Mouse (Mus musculus) layer of hippocampus, postnatal 14 days (tissue): Measurements from ENCODE around the gene Csf2rb2. TPM values are rescaled to one million over a fixed set of nuclear protein-coding genes. Genes with fewer than 3 reads are reported as not detected.
"Not testable (repeated sequence)": the region's sequence is repeated elsewhere in the genome, so short reads cannot be mapped to it uniquely, and the experiment has no call there.

Source experiments
- DNase-seq, 2 experiments: peaks; one replicate each; pipeline ENCODE4 v3.0.0; 2021 to 2022; ENCODE audit warnings: low spot score in 2 of 2, mixed read lengths in 1 of 2
- long read RNA-seq, 2 experiments: library from polyadenylated mRNA; stranded (forward); transcript quantifications; one replicate each; pipeline ENCODE4 v2.0.0; 2021
- total RNA-seq, 2 experiments: library from RNA; stranded (reverse); gene quantifications; 2 replicates each; pipeline ENCODE4 v1.2.3; 2021

The Csf2rb2 gene
- total RNA-seq: 1 to 10 TPM; 2.3 to 2.7 TPM
- long read RNA-seq, experiment 1, partial matches to known transcripts: 0 of 1 reads
- long read RNA-seq, experiment 1, other reads (novel, unspliced or antisense): 1 of 1 reads
- long read RNA-seq, experiment 2: 0 reads

GRCm38 (mm10) chr15:78305341-78305933 lies at the start of gene Csf2rb2:
Gene Csf2rb2 (minus strand): TSS chr15:78305721.
- peak in 1 of 2 experiments; percentile 9 for DNase-seq

DNA sequence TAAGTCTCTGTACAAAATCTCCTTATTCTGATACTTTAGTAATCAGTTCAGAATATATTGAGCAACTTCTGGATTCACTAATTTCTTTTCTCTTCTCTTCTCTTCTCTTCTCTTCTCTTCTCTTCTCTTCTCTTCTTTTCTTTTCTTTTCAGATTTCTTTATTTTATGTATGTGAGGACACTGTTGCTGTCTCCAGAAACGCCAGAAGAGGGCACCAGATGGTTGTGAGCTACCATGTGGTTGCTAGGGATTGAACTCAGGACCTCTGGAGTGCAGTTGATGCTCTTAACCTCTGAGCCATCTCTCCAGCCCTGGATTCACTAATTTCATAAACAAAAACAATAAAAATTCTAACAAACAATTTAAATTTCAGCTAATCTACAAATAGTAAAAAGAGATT lies 49.4 kb upstream of the Csf2rb2 start:
- DNase-seq: peak; percentile 42 to 66

DNA sequence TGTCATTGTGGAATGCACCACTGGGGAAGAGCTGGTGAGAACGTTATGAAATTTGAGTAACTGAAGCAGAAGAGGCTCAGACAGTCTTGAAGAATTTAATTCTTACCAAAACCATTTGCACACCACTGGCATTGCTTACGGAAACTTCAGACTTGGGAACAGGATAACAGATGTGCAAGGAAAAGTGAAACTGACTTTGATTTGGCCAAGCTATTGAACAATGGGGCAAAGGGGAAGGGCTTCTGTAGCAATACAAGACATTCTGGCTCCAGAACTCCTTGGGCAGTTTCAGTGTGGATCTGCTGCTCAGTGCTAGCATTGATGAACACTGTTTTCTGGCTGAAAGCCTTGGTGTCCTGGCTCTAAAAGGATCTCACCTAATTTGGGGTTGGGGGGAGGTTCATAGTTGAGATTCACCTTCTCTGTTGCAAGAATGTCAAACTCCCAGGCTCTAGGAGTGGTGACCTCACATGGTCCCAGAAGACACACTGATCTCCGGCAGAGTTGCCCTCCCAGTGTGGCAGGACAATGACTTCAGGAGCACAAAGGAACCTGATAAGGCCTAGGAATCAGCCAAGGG lies 46.2 kb upstream of the Csf2rb2 start:
- no peak for DNase-seq

DNA sequence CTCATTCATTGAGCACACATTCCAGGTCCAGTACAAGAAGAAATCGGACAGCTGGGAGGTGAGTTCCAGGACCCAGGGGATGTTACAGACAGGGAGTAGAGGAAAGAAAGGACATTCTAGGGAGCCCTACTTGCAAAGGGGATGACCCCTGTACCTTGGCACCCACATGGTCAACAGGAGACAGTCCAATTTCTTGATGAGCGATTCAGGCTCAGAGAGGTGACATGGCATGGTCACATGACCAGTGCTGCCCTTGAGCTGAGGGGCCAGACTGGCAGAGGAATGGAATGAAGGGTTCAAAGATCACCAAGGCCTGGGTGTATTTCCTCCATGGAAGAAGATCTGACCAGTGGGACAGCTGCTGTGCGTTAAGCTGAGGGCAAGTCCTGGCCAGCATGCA lies 39.0 kb upstream of the Csf2rb2 start:
- no peak for DNase-seq

DNA sequence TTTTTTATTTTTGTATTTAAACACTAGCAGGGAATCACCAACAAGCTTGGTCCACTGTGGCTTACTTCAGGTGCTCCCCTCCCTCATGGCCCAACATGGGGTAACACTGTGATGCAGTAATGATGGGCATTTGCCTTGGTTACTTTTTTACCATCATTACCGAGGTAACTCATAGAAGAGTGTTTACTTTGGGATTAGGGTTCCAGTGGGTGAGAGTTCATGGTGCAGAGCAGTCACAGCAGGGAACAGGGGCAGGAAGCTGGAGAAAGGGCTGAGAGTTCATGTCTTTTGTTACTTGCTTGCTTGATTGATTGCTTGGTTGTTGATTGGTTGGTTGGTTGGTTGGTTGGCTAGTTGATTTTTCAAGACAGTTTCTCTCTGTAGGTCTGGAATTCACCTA lies 38.2 kb upstream of the Csf2rb2 start:
- no peak for DNase-seq

- DNase-seq: not testable (repeated sequence)
Observed at GRCm38 (mm10) chr15:78340919-78341318, 35.4 kb upstream of the Csf2rb2 start.

DNA sequence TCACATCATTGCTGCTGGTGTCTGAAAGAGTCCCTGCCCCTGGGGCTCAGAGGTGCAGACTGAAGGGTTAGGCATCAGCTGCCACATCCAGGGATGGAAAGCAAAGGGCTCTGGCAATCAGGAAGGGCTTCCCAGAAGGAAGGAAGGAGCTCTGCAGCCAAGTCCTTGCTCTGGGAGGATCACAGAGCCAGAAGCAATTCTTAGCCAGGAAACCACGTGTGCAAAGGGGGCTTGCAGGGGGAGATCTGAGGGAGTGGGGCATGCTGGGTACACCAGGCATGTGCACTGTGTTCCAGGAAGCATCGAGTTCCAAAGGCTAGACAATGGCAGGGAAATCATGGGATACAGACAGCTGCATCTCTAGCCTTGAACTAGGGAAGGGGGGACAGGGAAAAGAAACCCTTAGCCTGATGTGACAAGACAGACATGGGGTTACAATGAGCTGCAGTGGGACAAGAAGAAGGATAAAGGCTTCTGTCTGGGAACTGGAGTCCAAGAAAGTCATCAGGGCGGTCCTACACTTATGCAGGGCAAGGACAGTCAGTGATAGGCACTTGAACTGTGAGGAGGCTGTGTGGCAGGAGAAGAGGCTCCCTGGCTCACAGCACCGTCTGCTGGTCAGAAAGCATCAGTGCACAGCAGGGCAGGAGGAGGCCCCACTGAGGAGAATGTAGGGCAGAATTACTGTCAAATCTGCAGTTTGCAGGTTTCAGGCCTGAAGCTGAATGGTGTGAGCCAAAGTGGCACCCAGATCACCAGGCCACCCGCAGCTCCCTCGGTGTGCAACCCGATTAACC lies 34.3 kb upstream of the Csf2rb2 start:
- peak; percentile 56 to 67 for DNase-seq

- DNase-seq: no peak
Observed at GRCm38 (mm10) chr15:78334380-78334779, 28.9 kb upstream of the Csf2rb2 start.

DNA sequence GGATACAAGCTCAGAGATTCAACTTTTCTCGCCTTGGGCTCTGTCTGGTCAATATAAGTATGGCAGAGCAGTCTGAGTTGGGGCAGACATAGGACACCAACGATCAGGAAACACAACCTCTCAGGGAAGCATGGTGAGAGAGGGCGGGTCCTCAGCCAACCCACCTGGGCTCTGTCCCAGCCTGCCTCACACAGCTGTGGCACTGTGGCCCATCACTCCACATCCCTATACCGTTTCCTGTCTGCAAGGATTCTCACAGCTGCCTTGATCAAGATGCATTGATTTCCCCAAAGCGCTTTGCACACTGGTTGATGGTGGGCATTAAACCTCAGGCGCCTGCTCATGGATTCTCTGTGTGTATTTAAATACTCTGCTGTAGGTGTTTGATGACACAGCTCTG lies 27.5 kb upstream of the Csf2rb2 start:
- no peak for DNase-seq

DNA sequence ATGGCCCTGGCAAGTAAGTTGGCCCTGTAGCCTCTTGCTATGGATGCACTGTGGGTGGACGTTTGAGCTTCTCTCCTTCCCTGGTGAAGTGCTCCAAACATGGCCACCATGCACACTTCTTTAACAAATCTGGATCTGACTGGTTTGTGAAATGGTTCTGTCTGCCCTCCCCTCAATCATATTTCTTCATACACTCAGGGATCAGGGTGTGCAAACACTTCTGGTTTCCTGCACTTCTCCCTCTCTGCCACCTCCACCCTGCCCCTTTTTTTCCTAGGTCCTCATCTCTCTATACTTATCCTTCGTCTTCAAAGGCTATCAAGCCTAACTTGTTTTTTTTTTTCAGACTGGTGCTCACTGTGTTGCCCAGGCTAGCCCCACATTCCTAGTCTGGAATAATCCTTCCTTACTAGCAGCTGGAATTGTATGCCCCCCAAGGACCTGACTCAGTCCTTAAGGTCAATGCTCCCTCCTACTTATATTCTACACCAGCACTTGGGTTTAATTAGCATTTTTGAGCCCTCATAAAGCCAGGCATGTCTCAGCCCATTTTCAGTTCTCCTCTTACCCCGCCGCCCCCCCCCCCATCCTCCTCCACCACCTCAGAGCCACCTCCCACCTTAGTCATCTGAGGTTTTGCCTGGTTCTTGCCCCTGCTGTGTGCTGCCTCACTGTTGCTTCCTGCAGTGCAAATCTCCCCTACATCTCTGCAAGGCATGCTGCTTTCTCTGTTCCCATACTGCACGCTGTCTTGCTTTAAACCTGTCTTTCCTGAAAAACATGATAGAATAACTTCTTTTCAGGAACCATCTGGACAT lies 26.2 kb upstream of the Csf2rb2 start:
- DNase-seq: no peak

GRCm38 (mm10) chr15:78330706-78331105 lies 25.2 kb upstream of the Csf2rb2 start:
- DNase-seq: no peak

GRCm38 (mm10) chr15:78329972-78330371 lies 24.5 kb upstream of the Csf2rb2 start:
- not testable (repeated sequence) for DNase-seq

DNA sequence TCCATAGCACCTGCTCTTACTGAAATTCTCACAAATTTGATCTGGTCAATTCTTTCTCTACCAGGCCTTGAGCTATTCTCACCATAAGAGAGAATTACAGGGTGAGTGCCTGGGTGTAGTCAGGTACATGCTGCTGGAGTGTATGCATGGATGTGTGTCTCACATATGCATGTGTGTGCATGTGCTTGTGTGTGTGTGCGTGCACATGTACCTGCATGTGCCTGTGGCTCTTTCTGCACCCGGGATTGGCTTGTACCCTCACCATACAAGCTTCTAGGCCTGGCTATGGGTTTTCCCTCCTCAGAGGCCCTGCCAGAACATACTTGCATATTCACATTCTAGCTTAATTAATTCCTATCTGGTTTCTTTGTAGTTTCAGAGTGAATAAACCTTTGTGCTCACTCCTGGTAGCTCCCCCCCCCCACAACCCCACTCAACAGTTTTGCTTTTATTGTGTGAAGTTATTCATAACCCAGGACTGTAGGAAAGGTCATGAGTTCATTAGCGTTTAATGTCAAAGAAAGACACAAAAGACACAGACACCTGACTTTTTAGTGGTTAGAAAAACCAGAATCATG lies 23.1 kb upstream of the Csf2rb2 start:
- no peak for DNase-seq

GRCm38 (mm10) chr15:78327753-78328341 lies 22.3 kb upstream of the Csf2rb2 start:
- not testable (repeated sequence) for DNase-seq

- DNase-seq: no peak
Observed at GRCm38 (mm10) chr15:78326747-78327146, 21.2 kb upstream of the Csf2rb2 start.

DNA sequence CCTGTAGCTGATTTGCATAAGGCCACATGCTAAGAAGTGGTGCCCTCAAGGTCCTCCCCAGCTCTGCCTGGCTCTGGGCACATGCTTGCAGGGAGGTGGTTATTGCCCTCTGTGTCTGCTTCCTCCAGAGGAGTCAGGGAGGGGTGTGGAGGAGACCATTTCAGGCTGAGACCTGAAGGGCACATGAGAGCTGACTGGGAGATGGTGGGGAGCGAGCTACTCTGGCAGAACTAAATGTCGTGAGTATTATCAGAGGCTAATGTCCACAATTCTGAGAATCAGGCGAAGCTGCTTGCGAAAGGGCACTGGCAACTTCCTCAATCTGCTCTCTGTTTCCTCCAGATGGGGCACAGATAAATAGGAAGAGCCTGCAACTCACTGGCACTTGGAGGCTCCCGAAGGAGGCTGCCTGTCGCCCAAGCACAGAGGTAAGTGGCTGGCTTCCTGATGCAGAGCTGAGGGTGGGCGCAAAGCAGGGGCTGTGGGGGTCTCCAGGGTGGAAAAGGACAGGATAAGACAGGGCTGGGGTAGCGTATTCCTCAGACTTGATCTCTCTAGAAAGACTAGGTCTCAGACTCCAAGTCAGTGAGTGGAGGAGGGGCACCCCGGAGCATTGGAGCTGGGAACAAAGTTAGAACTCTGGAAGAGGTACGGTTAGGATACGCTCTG lies 20.3 kb upstream of the Csf2rb2 start, which contains the start of gene Csf2rb:
Csf2rb (plus strand) TSS at position 82 of the 669 bp plus-strand sequence.
- DNase-seq: peak in 1 of 2 experiments; percentile 13

GRCm38 (mm10) chr15:78324294-78324693 lies 18.8 kb upstream of the Csf2rb2 start:
- DNase-seq: no peak

DNA sequence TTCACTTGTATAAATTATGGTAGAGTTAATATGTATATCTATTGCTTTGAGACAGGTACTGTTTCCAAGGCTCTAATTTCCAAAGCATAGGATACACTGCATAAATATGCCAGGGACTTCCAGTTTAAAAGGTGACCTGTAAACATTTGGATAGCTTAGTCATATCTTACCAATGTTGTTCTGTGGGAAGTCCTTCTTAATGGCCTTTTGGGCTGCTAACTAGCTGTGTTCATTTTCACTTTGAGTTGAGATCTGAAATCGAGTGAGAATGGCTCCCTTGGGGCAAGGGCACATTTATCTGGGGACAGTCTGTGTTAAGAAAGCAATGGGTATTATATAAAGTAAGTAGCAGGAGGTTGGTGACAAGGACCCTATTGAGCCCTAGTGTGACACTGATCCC lies 17.8 kb upstream of the Csf2rb2 start:
- DNase-seq: no peak

- DNase-seq: peak; percentile 64 to 67
Observed at GRCm38 (mm10) chr15:78320825-78321496, 15.4 kb upstream of the Csf2rb2 start.
